Mouse (Mus musculus) myocyte (in vitro differentiated cells): Measurements from ENCODE around the gene Utp20. TPM values are rescaled to one million over a fixed set of nuclear protein-coding genes. Genes with fewer than 3 reads are reported as not detected.

Experiments
- H3K27me3 ChIP-seq: one replicate; pipeline ENCODE4 v1.6.1; 2011; ENCODE audit not compliant: control insufficient read depth, insufficient read depth, insufficient read length
- H3K36me3 ChIP-seq: one replicate; pipeline ENCODE4 v1.6.1; 2011; ENCODE audit not compliant: control insufficient read depth, insufficient read depth
- H3K4me2 ChIP-seq: one replicate; pipeline ENCODE4 v1.6.1; 2011; ENCODE audit warnings: low read depth, control low read depth
- H3K4me3 ChIP-seq: one replicate; pipeline ENCODE4 v1.5.1; 2011; ENCODE audit warnings: mild to moderate bottlenecking, control low read depth, moderate library complexity
- H3K79me2 ChIP-seq: one replicate; pipeline ENCODE4 v1.6.1; 2011; ENCODE audit not compliant: control insufficient read depth, insufficient read depth
- H3ac ChIP-seq: one replicate; pipeline ENCODE4 v1.6.1; 2011; ENCODE audit not compliant: control insufficient read depth, insufficient read length
- CEBPB ChIP-seq: IDR thresholded peaks from 2 replicates; pipeline ENCODE4 v1.6.1; 2011; ENCODE audit warnings: mild to moderate bottlenecking, moderate library complexity; ENCODE audit not compliant: poor library complexity, insufficient read depth, severe bottlenecking
- E2F4 ChIP-seq: IDR thresholded peaks from one replicate; pipeline ENCODE4 v1.6.1; 2011; ENCODE audit warnings: mild to moderate bottlenecking, control low read depth, moderate library complexity; ENCODE audit not compliant: insufficient read depth
- MAX ChIP-seq: IDR thresholded peaks from one replicate; pipeline ENCODE4 v1.6.1; 2011; ENCODE audit warnings: low read depth, mild to moderate bottlenecking, control low read depth
- MYOD1 ChIP-seq, 3 experiments: IDR thresholded peaks; one replicate each; pipeline ENCODE4 v1.6.1; 2011; ENCODE audit warnings: control low read depth in 2 of 3, low read depth in 2 of 3, mild to moderate bottlenecking in 2 of 3, moderate library complexity in 1 of 3; ENCODE audit not compliant: insufficient read length in 2 of 3, control insufficient read depth in 1 of 3
- MYOG ChIP-seq, 3 experiments: IDR thresholded peaks; one replicate each; pipeline ENCODE4 v1.6.1; 2011; ENCODE audit warnings: control low read depth in 2 of 3, low read depth in 2 of 3, mild to moderate bottlenecking in 2 of 3; ENCODE audit not compliant: insufficient read length in 2 of 3, control insufficient read depth in 1 of 3, insufficient read depth in 1 of 3
- POLR2A ChIP-seq: IDR thresholded peaks from one replicate; pipeline ENCODE4 v1.6.1; 2011; ENCODE audit warnings: low read depth, mild to moderate bottlenecking, control low read depth, moderate library complexity; ENCODE audit not compliant: insufficient read length
- POLR2AphosphoS2 ChIP-seq: IDR thresholded peaks from one replicate; pipeline ENCODE4 v1.6.1; 2011; ENCODE audit warnings: low read depth, control low read depth; ENCODE audit not compliant: insufficient read length
- REST ChIP-seq: IDR thresholded peaks from one replicate; pipeline ENCODE4 v1.6.1; 2011; ENCODE audit warnings: mild to moderate bottlenecking, control low read depth, moderate library complexity; ENCODE audit not compliant: insufficient read depth, insufficient read length
- SRF ChIP-seq: IDR thresholded peaks from one replicate; pipeline ENCODE4 v1.6.1; 2011; ENCODE audit warnings: low read depth; ENCODE audit not compliant: control insufficient read depth, insufficient read length
- TCF12 ChIP-seq: IDR thresholded peaks from one replicate; pipeline ENCODE4 v1.6.1; 2011; ENCODE audit warnings: mild to moderate bottlenecking, control low read depth; ENCODE audit not compliant: poor library complexity, insufficient read depth, severe bottlenecking
- TCF3 ChIP-seq: IDR thresholded peaks from one replicate; pipeline ENCODE4 v1.6.1; 2011; ENCODE audit warnings: low read depth, control low read depth; ENCODE audit not compliant: insufficient read length
- USF1 ChIP-seq: IDR thresholded peaks from one replicate; pipeline ENCODE4 v1.6.1; 2011; ENCODE audit warnings: low read depth, mild to moderate bottlenecking, control low read depth, moderate library complexity
- polyA plus RNA-seq: library from polyadenylated mRNA; unstranded; fragments of >200 nt; fragmentation: generic; extraction: Trizol; gene quantifications from one replicate; pipeline ENCODE4 v1.2.1, GENCODE M21; 2012; ENCODE audit warnings: missing spikeins

The Utp20 gene
- polyA plus RNA-seq, 1 experiment, result 11.5 TPM

- Histone ChIP-seq H3K27me3 (no peaks in the 10 kb centered on the region), H3K36me3 (peaks cover 59% of the 10 kb centered on the region), H3ac (no peak overlapping the region), H3K4me3 (no peak overlapping the region), H3K4me2 (no peak overlapping the region), H3K79me2 (no peaks in the 10 kb centered on the region)
- TF ChIP-seq REST, result no peak
- TF ChIP-seq MYOG (IDR thresholded peaks at IDR 0.05; ENCODE audit: control insufficient read depth in 1 of 3, insufficient read depth in 1 of 3, insufficient read length in 2 of 3, low read depth in 2 of 3), result no peak
- TF ChIP-seq E2F4, result no peak
- TF ChIP-seq TCF12, result no peak
- no peak for TF ChIP-seq TCF3
- no peak for TF ChIP-seq POLR2AphosphoS2
- no peak for TF ChIP-seq POLR2A
- TF ChIP-seq MYOD1 (IDR thresholded peaks at IDR 0.05; ENCODE audit: control insufficient read depth in 1 of 3, insufficient read length in 2 of 3, low read depth in 2 of 3), result no peak
- TF ChIP-seq SRF, result no peak
- TF ChIP-seq USF1, result no peak
- no peak for TF ChIP-seq CEBPB
- TF ChIP-seq MAX, result no peak
These were observed 14.9 kb downstream of the Utp20 start for GRCm38 (mm10) chr10:88811704-88812103.

- Histone ChIP-seq H3K4me3 (no peak overlapping the region), H3K27me3 (no peaks in the 10 kb centered on the region), H3K36me3 (peaks cover 49% of the 10 kb centered on the region), H3K79me2 (no peaks in the 10 kb centered on the region), H3ac (no peak overlapping the region), H3K4me2 (no peak overlapping the region)
- TF ChIP-seq REST (no peak), MAX (no peak), TCF12 (no peak), USF1 (no peak), E2F4 (no peak), POLR2A (no peak), TCF3 (no peak), MYOD1 (IDR thresholded peaks at IDR 0.05; ENCODE audit: control insufficient read depth in 1 of 3, insufficient read length in 2 of 3, low read depth in 2 of 3) (no peak), POLR2AphosphoS2 (no peak), MYOG (IDR thresholded peaks at IDR 0.05; ENCODE audit: control insufficient read depth in 1 of 3, insufficient read depth in 1 of 3, insufficient read length in 2 of 3, low read depth in 2 of 3) (no peak), CEBPB (no peak), SRF (no peak)
These were observed 24.4 kb downstream of the Utp20 start for GRCm38 (mm10) chr10:88802236-88802635.

- peaks cover 44% of the 10 kb centered on the region for H3K36me3 ChIP-seq
- TF ChIP-seq E2F4 (no peak), POLR2AphosphoS2 (no peak), REST (no peak), SRF (no peak), TCF12 (no peak), POLR2A (no peak), CEBPB (no peak), USF1 (no peak), MAX (no peak), TCF3 (no peak), MYOD1 (IDR thresholded peaks at IDR 0.05; ENCODE audit: control insufficient read depth in 1 of 3, insufficient read length in 2 of 3, low read depth in 2 of 3) (no peak), MYOG (IDR thresholded peaks at IDR 0.05; ENCODE audit: control insufficient read depth in 1 of 3, insufficient read depth in 1 of 3, insufficient read length in 2 of 3, low read depth in 2 of 3) (no peak)
These were observed 27.2 kb downstream of the Utp20 start for GRCm38 (mm10) chr10:88799381-88799780.

GRCm38 (mm10) chr10:88797452-88797851 is 29.2 kb downstream of the Utp20 start:
- H3K4me3 ChIP-seq, result no peak overlapping the region
- no peak overlapping the region for H3K4me2 ChIP-seq
- H3K79me2 ChIP-seq, result no peaks in the 10 kb centered on the region
- no peaks in the 10 kb centered on the region for H3K27me3 ChIP-seq
- peaks cover 40% of the 10 kb centered on the region for H3K36me3 ChIP-seq
- no peak overlapping the region for H3ac ChIP-seq
- TF ChIP-seq POLR2AphosphoS2, result no peak
- no peak for TF ChIP-seq MYOG (IDR thresholded peaks at IDR 0.05; ENCODE audit: control insufficient read depth in 1 of 3, insufficient read depth in 1 of 3, insufficient read length in 2 of 3, low read depth in 2 of 3)
- TF ChIP-seq MYOD1 (IDR thresholded peaks at IDR 0.05; ENCODE audit: control insufficient read depth in 1 of 3, insufficient read length in 2 of 3, low read depth in 2 of 3), result no peak
- TF ChIP-seq CEBPB, result no peak
- no peak for TF ChIP-seq TCF12
- no peak for TF ChIP-seq POLR2A
- TF ChIP-seq E2F4, result no peak

More at GRCm38 (mm10) chr10:88799381-88799780, 27.2 kb downstream of the Utp20 start:
- no peak overlapping the region for H3K4me2 ChIP-seq
- no peak overlapping the region for H3ac ChIP-seq
- H3K27me3 ChIP-seq, result no peaks in the 10 kb centered on the region
- H3K4me3 ChIP-seq, result no peak overlapping the region
- H3K79me2 ChIP-seq, result no peaks in the 10 kb centered on the region

GRCm38 (mm10) chr10:88796939-88797338 is 29.7 kb downstream of the Utp20 start:
- Histone ChIP-seq H3K36me3 (peaks cover 37% of the 10 kb centered on the region), H3K27me3 (no peaks in the 10 kb centered on the region)
- TF ChIP-seq MYOD1 (IDR thresholded peaks at IDR 0.05; ENCODE audit: control insufficient read depth in 1 of 3, insufficient read length in 2 of 3, low read depth in 2 of 3) (no peak), CEBPB (no peak), SRF (no peak), MYOG (IDR thresholded peaks at IDR 0.05; ENCODE audit: control insufficient read depth in 1 of 3, insufficient read depth in 1 of 3, insufficient read length in 2 of 3, low read depth in 2 of 3) (no peak), POLR2A (no peak), USF1 (no peak), POLR2AphosphoS2 (no peak), TCF12 (no peak), MAX (no peak), REST (no peak), E2F4 (no peak), TCF3 (no peak)

More at GRCm38 (mm10) chr10:88796939-88797338, 29.7 kb downstream of the Utp20 start:
- no peaks in the 10 kb centered on the region for H3K79me2 ChIP-seq
- no peak overlapping the region for H3K4me2 ChIP-seq
- H3K4me3 ChIP-seq, result no peak overlapping the region
- no peak overlapping the region for H3ac ChIP-seq
